Mouse (Mus musculus): Measurements from ENCODE around the gene Fam114a1.

DNA sequence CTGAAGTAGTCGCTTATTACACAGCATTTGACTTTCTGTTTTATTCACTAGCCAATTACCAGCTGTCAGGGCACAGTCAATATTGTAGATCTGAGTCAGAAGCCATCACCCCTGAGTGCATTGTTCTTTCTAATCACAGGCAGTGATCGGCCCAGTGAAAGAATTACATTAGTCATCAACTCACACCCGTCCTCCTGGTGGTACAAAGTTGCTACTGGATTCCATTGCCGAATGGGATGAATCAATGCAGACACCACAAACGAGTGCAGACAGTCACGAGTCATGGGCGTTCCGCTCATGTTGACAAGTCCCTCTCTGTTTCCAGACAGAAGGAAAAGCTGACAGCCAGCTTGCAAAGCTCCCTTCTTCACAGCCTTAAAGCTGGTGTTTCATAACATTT lies 22.7 kb downstream of the Fam114a1 start:
- TF ChIP-seq POLR2A (IDR thresholded peaks at IDR 0.05; ENCODE audit: borderline replicate concordance, low read depth, low read length) (no peak), CTCF (IDR thresholded peaks at IDR 0.05; ENCODE audit: low read depth, low read length) (no peak)

Measured in bone marrow macrophage, adult 2 months (primary cell).